Mouse (Mus musculus) midbrain, embryonic 11.5 days (tissue): ENCODE data around the gene Sept14. TPM values are rescaled to one million over a fixed set of nuclear protein-coding genes. Genes with fewer than 3 reads are reported as not detected.

Experiments used
- ATAC-seq: fragments of 200-750 bp; cut with Nextera tagmentation; 2 replicates; pipeline ENCODE4 v1.8.0; 2017; ENCODE audit warnings: moderate TSS enrichment, moderate library complexity; ENCODE audit not compliant: low FRiP score
- DNase-seq: peaks from one replicate; pipeline ENCODE4 v3.0.0; 2015; ENCODE audit warnings: low spot score; ENCODE audit errors: missing footprints
- H3K27ac ChIP-seq: fragments of 300-500 bp; sonication (generic); 2 replicates; pipeline ENCODE4 v1.5.1; 2014; ENCODE audit warnings: low read depth, low read length
- H3K27me3 ChIP-seq: fragments of 300-500 bp; sonication (generic); 2 replicates; pipeline ENCODE4 v1.6.1; 2014; ENCODE audit warnings: mild to moderate bottlenecking, low read length, moderate library complexity, mixed read lengths; ENCODE audit not compliant: control insufficient read depth, insufficient read depth
- H3K36me3 ChIP-seq: fragments of 300-500 bp; sonication (generic); 2 replicates; pipeline ENCODE4 v1.6.1; 2014; ENCODE audit warnings: mild to moderate bottlenecking, low read length, moderate library complexity, mixed read lengths; ENCODE audit not compliant: control insufficient read depth, insufficient read depth
- H3K4me1 ChIP-seq: fragments of 300-500 bp; sonication (generic); 2 replicates; pipeline ENCODE4 v1.6.1; 2014; ENCODE audit warnings: low read length; ENCODE audit not compliant: control insufficient read depth, insufficient read depth
- H3K4me2 ChIP-seq: fragments of 300-500 bp; sonication (generic); 2 replicates; pipeline ENCODE4 v1.6.1; 2014; ENCODE audit warnings: mild to moderate bottlenecking, moderate library complexity
- H3K4me3 ChIP-seq: fragments of 300-500 bp; sonication (generic); 2 replicates; pipeline ENCODE4 v1.5.1; 2014; ENCODE audit warnings: low read depth, low read length
- H3K9ac ChIP-seq: fragments of 300-500 bp; sonication (generic); 2 replicates; pipeline ENCODE4 v1.6.1; 2014; ENCODE audit warnings: low read length
- H3K9me3 ChIP-seq: fragments of 300-500 bp; sonication (generic); 2 replicates; pipeline ENCODE4 v1.6.1; 2016; ENCODE audit warnings: low read length; ENCODE audit not compliant: control insufficient read depth
- WGBS: fragments of 180-500 bp; shearing (Covaris S2); extraction: QIAGEN DNeasy Blood & Tissue Kit; methylation state at CpG from one replicate; pipeline ENCODE4 v1.1.7; 2014; 5-methylcytosine and 5-hydroxymethylcytosine counted together
- polyA plus RNA-seq: library from polyadenylated mRNA; unstranded; fragments of >200 nt; fragmentation: Nextera tagmentation; extraction: Ambion mirVana; gene quantifications from 2 replicates; pipeline ENCODE4 v1.2.1, GENCODE M21; 2014

The Sept14 gene
- polyA plus RNA-seq: not detected in 2 replicates

DNA sequence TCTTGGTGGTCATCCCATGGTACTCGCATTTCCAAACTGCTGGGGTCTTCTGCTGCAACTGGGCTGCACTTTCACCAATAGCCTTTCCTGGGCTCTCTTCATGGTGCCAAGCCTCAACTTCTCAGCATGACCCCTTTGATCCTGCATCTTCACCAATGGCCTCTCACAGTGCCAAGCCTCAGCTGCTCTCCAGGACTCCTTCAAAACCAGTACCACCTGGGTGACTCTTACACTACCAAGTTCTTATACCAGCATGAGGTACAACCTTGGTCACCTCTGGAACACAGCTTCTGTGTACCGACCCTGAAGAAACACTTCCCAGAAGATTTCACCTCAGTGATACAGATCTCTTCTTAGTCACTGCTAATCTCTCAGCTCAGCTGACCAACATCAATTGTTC, at the start of gene Sept14:
Sept14 (minus strand) TSS at position 101 of the 400 bp plus-strand sequence.
- 64% methylated on average over 2 of the region's 2 CpGs for WGBS
- no peak within 1 kb of the TSS for H3K4me3 ChIP-seq
- ATAC-seq: no peak
- H3K4me1 ChIP-seq: no peaks in the 10 kb centered on the region
- no peak within 1 kb of the TSS for H3K9ac ChIP-seq
- H3K36me3 ChIP-seq: no peaks in the 10 kb centered on the region
- H3K9me3 ChIP-seq: no peaks in the 10 kb centered on the region
- H3K27me3 ChIP-seq: no peaks in the 10 kb centered on the region
- no peak within 1 kb of the TSS for H3K27ac ChIP-seq
- no peak within 1 kb of the TSS for H3K4me2 ChIP-seq
- no peak for DNase-seq

DNA sequence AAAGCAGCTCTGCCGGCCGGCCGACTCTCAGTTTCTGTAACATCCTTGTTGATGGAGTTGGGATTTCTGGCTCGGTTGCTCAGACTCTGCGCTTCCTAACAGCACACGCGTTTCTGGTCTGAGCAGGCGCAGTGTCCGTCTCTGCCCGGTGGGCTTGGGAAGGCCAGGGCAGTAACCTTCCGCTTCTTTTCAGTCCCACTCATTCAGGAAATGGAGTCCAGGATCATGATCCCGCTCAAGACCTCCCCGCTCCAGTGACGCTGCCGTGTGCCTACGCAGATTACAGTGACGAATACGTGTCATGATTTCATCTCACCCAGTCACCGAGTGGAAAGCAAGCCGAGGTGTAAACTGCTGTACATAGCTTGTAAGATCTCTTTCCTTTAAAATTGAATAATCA, 48.6 kb upstream of the Sept14 start:
- no peaks in the 10 kb centered on the region for H3K4me1 ChIP-seq
- no peak overlapping the region for H3K27ac ChIP-seq
- peak; percentile 73 for DNase-seq
- no peak for ATAC-seq
- no peak overlapping the region for H3K9ac ChIP-seq
- no peaks in the 10 kb centered on the region for H3K36me3 ChIP-seq
- no peak overlapping the region for H3K4me2 ChIP-seq
- no peaks in the 10 kb centered on the region for H3K9me3 ChIP-seq
- no peaks in the 10 kb centered on the region for H3K27me3 ChIP-seq
- no peak overlapping the region for H3K4me3 ChIP-seq
- 96% methylated on average over 20 of the region's 20 CpGs for WGBS

DNA sequence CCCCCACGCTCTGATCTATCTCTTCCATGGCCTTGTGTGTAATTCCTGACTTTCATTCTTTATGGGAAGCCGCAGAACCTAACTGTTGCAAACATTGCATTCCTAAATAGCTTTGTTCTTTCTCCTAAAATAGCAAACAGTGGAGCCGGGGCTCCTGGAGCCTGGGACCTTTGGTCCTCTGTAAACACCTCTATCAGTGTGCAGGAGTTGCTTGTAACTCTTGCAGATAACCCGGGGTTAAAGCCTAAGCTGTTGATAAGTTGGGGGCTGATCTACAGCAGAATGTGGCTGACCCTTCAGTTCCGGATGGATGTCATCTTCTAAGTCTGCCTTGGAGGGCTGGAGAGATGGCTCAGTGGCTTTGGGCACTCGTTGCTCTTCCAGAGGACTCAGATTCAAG, 35.7 kb upstream of the Sept14 start:
- Histone ChIP-seq H3K9me3 (no peaks in the 10 kb centered on the region), H3K27me3 (no peaks in the 10 kb centered on the region), H3K36me3 (peaks cover 5% of the 10 kb centered on the region; the same call in 1 of the 2 replicates), H3K27ac (no peak overlapping the region), H3K4me1 (no peaks in the 10 kb centered on the region), H3K4me3 (no peak overlapping the region), H3K4me2 (no peak overlapping the region), H3K9ac (no peak overlapping the region)
- ATAC-seq (no peak), DNase-seq (no peak)
- WGBS: 78% methylated on average over 6 of the region's 6 CpGs

DNA sequence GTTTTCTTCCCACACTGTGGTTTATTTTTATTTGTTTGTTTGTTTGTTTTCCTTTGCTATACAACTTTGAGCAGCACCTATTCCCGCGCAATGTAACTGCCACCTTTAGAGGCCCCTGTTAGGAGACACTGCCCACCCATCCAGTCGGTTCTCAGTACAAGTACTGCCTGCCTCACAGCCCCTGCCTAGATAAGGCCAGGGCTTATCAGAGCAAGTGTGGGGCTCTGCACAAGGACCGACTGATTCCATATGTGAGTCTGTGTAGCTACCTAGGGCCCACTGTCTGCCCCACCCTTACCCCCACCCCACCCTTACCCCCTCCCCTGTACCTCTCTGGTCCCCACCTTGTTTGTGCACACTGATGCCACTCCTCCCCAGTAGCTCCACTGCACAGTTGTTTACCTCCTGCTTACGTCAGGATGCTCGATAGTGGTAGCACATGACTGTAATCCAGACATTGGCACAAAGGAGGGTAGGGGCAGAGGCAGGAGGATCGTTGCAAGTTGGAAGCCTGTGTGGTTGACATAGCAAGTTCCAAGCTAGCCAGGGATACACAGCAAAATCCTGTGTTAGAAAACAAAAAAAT, 34.7 kb upstream of the Sept14 start:
- DNase-seq (no peak), ATAC-seq (no peak)
- Histone ChIP-seq H3K27ac (no peak overlapping the region), H3K4me3 (no peak overlapping the region), H3K9ac (no peak overlapping the region), H3K27me3 (no peaks in the 10 kb centered on the region), H3K4me1 (no peaks in the 10 kb centered on the region), H3K36me3 (peaks cover 5% of the 10 kb centered on the region; the same call in 1 of the 2 replicates), H3K4me2 (no peak overlapping the region), H3K9me3 (no peaks in the 10 kb centered on the region)
- 87% methylated on average over 7 of the region's 7 CpGs for WGBS

DNA sequence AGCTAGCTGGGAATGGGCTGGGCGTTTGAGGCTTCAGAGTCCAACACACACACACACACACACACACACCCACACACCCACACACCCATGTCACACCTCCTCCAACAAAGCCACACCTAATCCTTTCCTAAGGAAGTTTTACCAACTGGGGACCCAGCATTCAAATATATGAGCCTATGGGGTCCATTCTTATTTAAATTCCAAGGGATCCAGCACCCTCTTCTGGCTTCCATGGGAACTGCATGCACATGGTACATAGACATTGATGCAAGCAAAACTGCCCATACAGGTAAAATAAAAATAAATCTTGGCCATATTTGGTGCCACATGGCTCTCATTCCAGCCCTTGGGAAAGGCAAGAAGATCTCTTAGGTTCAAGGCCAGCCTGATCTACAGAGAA, 32.7 kb upstream of the Sept14 start:
- no peak for ATAC-seq
- H3K27ac ChIP-seq: no peak overlapping the region
- 92% methylated on average over 1 of the region's 1 CpGs for WGBS
- no peak overlapping the region for H3K9ac ChIP-seq
- H3K36me3 ChIP-seq: peaks cover 5% of the 10 kb centered on the region; the same call in 1 of the 2 replicates
- H3K27me3 ChIP-seq: no peaks in the 10 kb centered on the region
- no peaks in the 10 kb centered on the region for H3K9me3 ChIP-seq
- DNase-seq: peak; percentile 90
- no peaks in the 10 kb centered on the region for H3K4me1 ChIP-seq
- H3K4me2 ChIP-seq: no peak overlapping the region
- H3K4me3 ChIP-seq: no peak overlapping the region

DNA sequence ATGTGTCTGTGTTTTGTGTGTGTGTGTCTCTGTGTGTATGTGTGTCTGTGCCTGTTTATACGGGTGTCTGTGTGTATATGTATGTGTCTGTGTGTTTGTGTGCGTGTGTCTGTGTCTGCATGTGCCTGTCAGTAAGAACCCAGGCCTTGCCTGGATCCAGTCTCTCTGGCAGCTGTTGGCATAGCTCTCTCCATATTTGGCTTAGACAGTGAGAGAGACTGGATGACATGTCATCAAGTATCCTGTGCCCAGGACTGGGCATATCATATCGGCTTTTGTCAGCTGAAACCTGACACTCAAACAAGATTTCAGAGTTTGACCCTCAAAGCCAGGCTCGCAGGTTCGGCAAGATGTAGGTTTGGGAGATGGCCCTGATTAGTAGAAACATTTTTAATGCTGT, 22.7 kb upstream of the Sept14 start:
- no peaks in the 10 kb centered on the region for H3K27me3 ChIP-seq
- DNase-seq (no peak), ATAC-seq (no peak)
- no peak overlapping the region for H3K4me2 ChIP-seq
- H3K27ac ChIP-seq: no peak overlapping the region
- no peaks in the 10 kb centered on the region for H3K9me3 ChIP-seq
- no peak overlapping the region for H3K9ac ChIP-seq
- no peak overlapping the region for H3K4me3 ChIP-seq
- 82% methylated on average over 5 of the region's 5 CpGs for WGBS
- H3K4me1 ChIP-seq: no peaks in the 10 kb centered on the region; the same call in 1 of the 2 replicates
- H3K36me3 ChIP-seq: no peaks in the 10 kb centered on the region

DNA sequence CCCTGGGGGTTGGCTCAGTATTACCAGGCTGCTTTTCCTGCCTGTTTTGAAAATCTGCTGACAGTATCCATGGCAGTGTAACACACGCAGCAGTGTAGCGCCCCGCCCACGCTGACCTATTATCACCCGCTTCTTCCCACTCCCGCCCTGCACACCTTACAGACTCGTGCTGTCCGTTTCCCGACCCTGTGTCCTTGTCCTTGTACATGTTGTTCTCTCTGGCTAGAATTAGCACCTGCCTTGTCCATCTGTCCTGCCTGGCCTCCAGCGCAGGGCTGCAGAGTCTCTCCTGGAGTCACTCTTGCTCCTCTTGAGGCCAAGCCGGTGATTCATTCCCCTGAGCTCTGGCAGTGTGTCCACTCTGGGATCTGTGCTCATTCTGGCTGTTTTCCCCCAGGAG, 22.0 kb upstream of the Sept14 start:
- no peaks in the 10 kb centered on the region for H3K36me3 ChIP-seq
- H3K27me3 ChIP-seq: no peaks in the 10 kb centered on the region
- H3K4me3 ChIP-seq: no peak overlapping the region
- H3K4me2 ChIP-seq: no peak overlapping the region
- no peak overlapping the region for H3K9ac ChIP-seq
- no peak for ATAC-seq
- H3K9me3 ChIP-seq: no peaks in the 10 kb centered on the region
- H3K27ac ChIP-seq: no peak overlapping the region
- 90% methylated on average over 11 of the region's 11 CpGs for WGBS
- H3K4me1 ChIP-seq: no peaks in the 10 kb centered on the region; the same call in 1 of the 2 replicates
- no peak for DNase-seq

DNA sequence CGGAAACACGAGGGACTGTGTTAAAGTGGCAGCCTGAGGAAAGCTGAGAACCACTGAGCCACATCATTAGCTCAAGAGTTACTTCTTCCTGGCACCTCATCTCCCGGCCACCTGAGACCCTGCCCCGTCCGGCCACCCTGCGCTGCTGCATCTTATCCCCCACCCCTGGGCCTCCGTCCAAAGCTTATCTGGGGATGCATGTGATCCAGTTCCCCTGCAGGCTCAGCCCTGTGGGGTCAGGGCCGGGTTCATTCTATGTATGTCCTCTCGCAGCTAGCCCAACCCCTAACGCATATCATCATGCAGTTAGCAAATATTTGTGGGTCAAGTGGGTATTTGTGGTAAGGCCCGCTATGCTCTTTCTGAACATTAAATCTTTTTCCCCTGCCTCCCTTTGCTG, 21.0 kb upstream of the Sept14 start:
- 80% methylated on average over 11 of the region's 11 CpGs for WGBS
- H3K4me1 ChIP-seq: no peaks in the 10 kb centered on the region; the same call in 1 of the 2 replicates
- no peak overlapping the region for H3K4me2 ChIP-seq
- H3K27me3 ChIP-seq: no peaks in the 10 kb centered on the region
- no peak overlapping the region for H3K4me3 ChIP-seq
- no peaks in the 10 kb centered on the region for H3K9me3 ChIP-seq
- no peak for ATAC-seq
- H3K27ac ChIP-seq: no peak overlapping the region
- no peak overlapping the region for H3K9ac ChIP-seq
- no peak for DNase-seq
- no peaks in the 10 kb centered on the region for H3K36me3 ChIP-seq

DNA sequence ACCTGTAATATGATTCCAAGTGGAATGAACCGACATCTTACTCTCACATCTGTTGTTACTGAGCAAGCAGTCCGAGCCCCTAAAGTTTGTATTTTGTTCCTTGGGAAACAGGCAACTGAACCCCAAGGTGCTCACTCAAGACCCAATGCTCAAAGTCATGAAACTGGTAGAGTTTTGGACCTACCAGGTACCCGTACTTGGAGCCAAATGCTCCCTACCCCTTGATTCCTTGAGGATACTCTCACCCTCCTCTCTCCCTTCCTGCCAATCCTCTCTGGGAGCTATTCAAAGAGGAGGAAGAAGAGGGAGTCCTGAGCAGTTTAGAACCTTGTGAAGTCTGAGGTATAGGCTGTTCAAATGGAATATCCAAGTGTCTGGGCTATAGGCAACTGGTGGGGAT, 18.5 kb upstream of the Sept14 start:
- Histone ChIP-seq H3K4me1 (no peaks in the 10 kb centered on the region; the same call in 1 of the 2 replicates), H3K4me2 (no peak overlapping the region), H3K27ac (no peak overlapping the region)

More for the DNA sequence above, 18.5 kb upstream of the Sept14 start:
- Histone ChIP-seq H3K36me3 (no peaks in the 10 kb centered on the region), H3K27me3 (no peaks in the 10 kb centered on the region), H3K9ac (no peak overlapping the region), H3K9me3 (no peaks in the 10 kb centered on the region), H3K4me3 (no peak overlapping the region)
- DNase-seq: no peak
- 93% methylated on average over 3 of the region's 3 CpGs for WGBS
- no peak for ATAC-seq
